Mouse (Mus musculus) duodenum, adult 2 months (tissue): ENCODE measurements around the gene Prkrip1. TPM values are rescaled to one million over a fixed set of nuclear protein-coding genes. Genes with fewer than 3 reads are reported as not detected.

Source experiments
- polyA plus RNA-seq: library from polyadenylated mRNA; depleted of rRNA; stranded (reverse); fragments of >200 nt; gene quantifications from 2 replicates; pipeline ENCODE4 v1.2.3, GENCODE M21; 2012; ENCODE audit warnings: low replicate concordance; rRNA removed

Gene Prkrip1
- 3.4 and 5.4 TPM in 2 replicates for polyA plus RNA-seq

GRCm38 (mm10) chr5:136198474-136199391 lies at the start of gene Prkrip1:
Prkrip1 (minus strand) TSS chr5:136198963.

GRCm38 (mm10) chr5:136246452-136246838 lies 47.7 kb upstream of the Prkrip1 start, which contains the start of gene Sh2b2:
Sh2b2 (minus strand) TSS chr5:136246556.

GRCm38 (mm10) chr5:136170512-136171362 lies 28.0 kb downstream of the Prkrip1 start, which contains the start of gene Orai2:
Orai2 (minus strand) TSS chr5:136170713.

GRCm38 (mm10) chr5:136135571-136136291 lies 63.0 kb downstream of the Prkrip1 start, which contains the start of the genes Lrwd1 and Alkbh4:
Lrwd1 (minus strand) TSS chr5:136136074.
Alkbh4 (plus strand) TSS chr5:136136146.

Other genes starting within 250 kb of the Prkrip1 start
- 3.5 and 6.9 TPM in 2 replicates for gene Ssc4d, start 224.4 kb downstream of the Prkrip1 start, polyA plus RNA-seq
- gene Zp3, start 218.9 kb downstream of the Prkrip1 start, polyA plus RNA-seq = not detected in 2 replicates
- gene Dtx2, start 204.2 kb downstream of the Prkrip1 start, polyA plus RNA-seq = 11.6 and 17.4 TPM in 2 replicates
- 3.5 and 5.5 TPM in 2 replicates for gene Upk3b, start 160.5 kb downstream of the Prkrip1 start, polyA plus RNA-seq
- 2.7 and 3.6 TPM in 2 replicates for gene Upk3bl, start 144.5 kb downstream of the Prkrip1 start, polyA plus RNA-seq
- 26.6 and 29.5 TPM in 2 replicates for gene Rasa4, start 115.0 kb downstream of the Prkrip1 start, polyA plus RNA-seq
- 36.7 and 37.2 TPM in 2 replicates for gene Polr2j, start 82.3 kb downstream of the Prkrip1 start, polyA plus RNA-seq
- 16.1 and 20.1 TPM in 2 replicates for gene Lrwd1, start 62.9 kb downstream of the Prkrip1 start, polyA plus RNA-seq
- gene Alkbh4, start 62.8 kb downstream of the Prkrip1 start, polyA plus RNA-seq = 24.4 and 28.3 TPM in 2 replicates
- 16.5 and 40.4 TPM in 2 replicates for gene Orai2, start 28.2 kb downstream of the Prkrip1 start, polyA plus RNA-seq
- gene Sh2b2, start 47.6 kb upstream of the Prkrip1 start, polyA plus RNA-seq = 3.0 and 4.7 TPM in 2 replicates